Comparison of ENCODE assay signal across 9 mouse cellular contexts in genomic region chr16:8470132-8470531, GRCm38 (mm10). TPM values are rescaled to one million over a fixed set of nuclear protein-coding genes. Genes with fewer than 3 reads are reported as not detected.
A peak's percentile ranks its signal among the peaks of the same experiment; 100 is the strongest.
DNase-seq lines count a peak whose midpoint lies in the region; ATAC-seq and TF ChIP-seq lines count a peak whose summit lies in the region.
"Had no signal": no experiment of that assay in that cellular context is flagged by ENCODE, and none has a peak within 500 bp of the region (broad histone marks: within the 10 kb centered on the region; RNA-seq: fewer than 3 reads in every experiment).

No protein-coding gene starts in this region.

- no peak for DNase-seq in heart, adult 8-10 months (ENCODE audit: low spot score)
- no peak for DNase-seq in midbrain, embryonic 11.5 days (ENCODE audit: low spot score, missing footprints)
- no peak for DNase-seq in adipocyte (ENCODE audit: low spot score)
- no peak for DNase-seq in urinary bladder, postnatal 25 days (ENCODE audit: low spot score)
- DNase-seq in cerebellum, adult 2 months: no peak

- H3K9ac ChIP-seq in heart, embryonic 14.5 days (ENCODE audit: low read length): peak overlapping the region; percentile 88
- H3K9ac ChIP-seq in hindbrain, embryonic 13.5 days: no peak overlapping the region
- H3K9ac ChIP-seq in midbrain, embryonic 11.5 days (ENCODE audit: low read length): no peak overlapping the region

- H3K9me3 ChIP-seq in heart, embryonic 14.5 days (ENCODE audit: control insufficient read depth, low read length): no peaks in the 10 kb centered on the region
- H3K9me3 ChIP-seq in hindbrain, embryonic 13.5 days: no peaks in the 10 kb centered on the region
- H3K9me3 ChIP-seq in midbrain, embryonic 11.5 days (ENCODE audit: control insufficient read depth, low read length): no peaks in the 10 kb centered on the region

- peaks cover 7% of the 10 kb centered on the region; the same call in 1 of the 2 replicates for H3K36me3 ChIP-seq in heart, embryonic 14.5 days (ENCODE audit: control insufficient read depth, insufficient read depth, low read length)
- H3K36me3 ChIP-seq in hindbrain, embryonic 13.5 days: peaks cover 3% of the 10 kb centered on the region; the same call in 1 of the 2 replicates
- H3K36me3 ChIP-seq in midbrain, embryonic 11.5 days (ENCODE audit: control insufficient read depth, insufficient read depth, low read length): no peaks in the 10 kb centered on the region

- H3K4me2 ChIP-seq in heart, embryonic 14.5 days (ENCODE audit: low read length): peak overlapping the region; percentile 75
- peak overlapping the region; percentile 85 for H3K4me2 ChIP-seq in hindbrain, embryonic 13.5 days
- H3K4me2 ChIP-seq in midbrain, embryonic 11.5 days: peak overlapping the region; percentile 77

- H3K4me1 ChIP-seq in heart, embryonic 14.5 days (ENCODE audit: control insufficient read depth in 2 of 2, insufficient read depth in 2 of 2, low read length in 2 of 2): peaks cover 2 to 4% of the 10 kb centered on the region in 2 experiments; a peak in 2 of 4 replicates
- peaks cover 11% of the 10 kb centered on the region for H3K4me1 ChIP-seq in hindbrain, embryonic 13.5 days (replicated peaks)
- peaks cover 3% of the 10 kb centered on the region; the same call in 1 of the 2 replicates for H3K4me1 ChIP-seq in midbrain, embryonic 11.5 days (ENCODE audit: control insufficient read depth, insufficient read depth, low read length)
- H3K4me1 ChIP-seq in cerebellum, adult 2 months (ENCODE audit: control insufficient read depth, insufficient read depth, low read length): no peaks in the 10 kb centered on the region

- peak overlapping the region; percentile 82 to 91 for H3K4me3 ChIP-seq in heart, embryonic 14.5 days (ENCODE audit: control insufficient read depth in 1 of 2, insufficient read depth in 1 of 2, low read depth in 1 of 2, low read length in 2 of 2)
- peak overlapping the region; percentile 81 for H3K4me3 ChIP-seq in hindbrain, embryonic 13.5 days
- no peak overlapping the region for H3K4me3 ChIP-seq in midbrain, embryonic 11.5 days (ENCODE audit: low read depth, low read length)
- no peak overlapping the region for H3K4me3 ChIP-seq in cerebellum, adult 2 months (replicated peaks; ENCODE audit: insufficient read depth, low read depth, low read length)

- TF ChIP-seq CTCF in cerebellum, adult 2 months (IDR thresholded peaks at IDR 0.05; ENCODE audit: borderline replicate concordance, insufficient read depth, low read depth, low read length): no peak

- H3K27me3 ChIP-seq in heart, embryonic 14.5 days (ENCODE audit: control insufficient read depth, insufficient read depth, low read length): no peaks in the 10 kb centered on the region
- peaks cover 7% of the 10 kb centered on the region; the same call in 1 of the 2 replicates for H3K27me3 ChIP-seq in hindbrain, embryonic 13.5 days
- H3K27me3 ChIP-seq in midbrain, embryonic 11.5 days (ENCODE audit: control insufficient read depth, insufficient read depth, low read length): no peaks in the 10 kb centered on the region
- H3K27me3 ChIP-seq in cerebellum, adult 2 months (ENCODE audit: control insufficient read depth, insufficient read depth, low read length): no peaks in the 10 kb centered on the region; the same call in 1 of the 2 replicates

- ATAC-seq in heart, embryonic 14.5 days (ENCODE audit: insufficient number of reproducible peaks, insufficient read depth, low FRiP score, low read depth): no peak
- peak; percentile 16 for ATAC-seq in activated CD4-positive, CD25-positive, alpha-beta regulatory T cell, adult 4 months
- ATAC-seq in hindbrain, embryonic 13.5 days (ENCODE audit: low FRiP score): peak; percentile 83
- peak; percentile 60 for ATAC-seq in midbrain, embryonic 11.5 days (ENCODE audit: low FRiP score)

- WGBS in heart, embryonic 14.5 days: 74% methylated on average over 2 of the region's 2 CpGs
- 79% methylated on average over 2 of the region's 2 CpGs for WGBS in hindbrain, embryonic 13.5 days
- WGBS in midbrain, embryonic 11.5 days: 83% methylated on average over 2 of the region's 2 CpGs
- 91% methylated on average over 2 of the region's 2 CpGs for WGBS in cerebellum, adult 2 months

- no peak for TF ChIP-seq POLR2A in cerebellum, adult 2 months (IDR thresholded peaks at IDR 0.05; ENCODE audit: borderline replicate concordance, insufficient read depth, low read length)

- no peak overlapping the region for H3K27ac ChIP-seq in heart, embryonic 14.5 days (replicated peaks in 1 of 2; ENCODE audit: control insufficient read depth in 1 of 2, insufficient read depth in 1 of 2, low read depth in 2 of 2, low read length in 2 of 2)
- no peak overlapping the region for H3K27ac ChIP-seq in hindbrain, embryonic 13.5 days
- H3K27ac ChIP-seq in midbrain, embryonic 11.5 days (ENCODE audit: low read depth, low read length): no peak overlapping the region
- H3K27ac ChIP-seq in cerebellum, adult 2 months (ENCODE audit: insufficient read depth, low read length): no peak overlapping the region

RNA-seq across cellular contexts. Expression of gene Mettl22, which starts 0.5 kb away (rescaled TPM):
- 41.8 and 45.3 TPM in 2 replicates for polyA plus RNA-seq in heart, embryonic 14.5 days (2014; fragmentation: Nextera tagmentation; extraction: Ambion mirVana)
- 10 to 100 TPM; 30.7 to 41.3 (median 34.9) TPM for total RNA-seq in heart, adult 8-10 months (2022)
- 10 to 100 TPM; 16.4 to 32.0 TPM for polyA plus RNA-seq in activated CD4-positive, CD25-positive, alpha-beta regulatory T cell, adult 4 months (2017; shearing (Covaris generic))
- polyA plus RNA-seq in hindbrain, embryonic 13.5 days (2015; fragmentation: Nextera tagmentation; extraction: Ambion mirVana): 34.6 and 34.8 TPM in 2 replicates
- 17.6 and 24.3 TPM in 2 replicates for polyA plus RNA-seq in midbrain, embryonic 11.5 days (2014; fragmentation: Nextera tagmentation; extraction: Ambion mirVana)
- polyA plus RNA-seq in cerebellum, adult 2 months (2012; rRNA removed): 73.8 and 76.6 TPM in 2 replicates

RNA-seq across cellular contexts. Expression of gene Abat, which starts 43.1 kb away (rescaled TPM):
- polyA plus RNA-seq in heart, embryonic 14.5 days (2014; fragmentation: Nextera tagmentation; extraction: Ambion mirVana): 27.6 and 30.3 TPM in 2 replicates
- 10 to 100 TPM in 3 of 4 experiments, 1 to 10 TPM in 1; 9.1 to 18.3 (median 14.6) TPM for total RNA-seq in heart, adult 8-10 months (2022)
- 1 to 10 TPM; 1.3 TPM for polyA plus RNA-seq in activated CD4-positive, CD25-positive, alpha-beta regulatory T cell, adult 4 months (2017; shearing (Covaris generic))
- polyA plus RNA-seq in hindbrain, embryonic 13.5 days (2015; fragmentation: Nextera tagmentation; extraction: Ambion mirVana): 81.1 and 88.3 TPM in 2 replicates
- polyA plus RNA-seq in midbrain, embryonic 11.5 days (2014; fragmentation: Nextera tagmentation; extraction: Ambion mirVana): 18.1 and 19.6 TPM in 2 replicates
- polyA plus RNA-seq in cerebellum, adult 2 months (2012; rRNA removed): 248 and 252 TPM in 2 replicates

RNA-seq across cellular contexts. Expression of gene Tmem114, which starts 45.2 kb away (rescaled TPM):
- not detected in 2 replicates for polyA plus RNA-seq in heart, embryonic 14.5 days (2014; fragmentation: Nextera tagmentation; extraction: Ambion mirVana)
- not detected for total RNA-seq in heart, adult 8-10 months (2022)
- polyA plus RNA-seq in activated CD4-positive, CD25-positive, alpha-beta regulatory T cell, adult 4 months (2017; shearing (Covaris generic)): not detected
- polyA plus RNA-seq in hindbrain, embryonic 13.5 days (2015; fragmentation: Nextera tagmentation; extraction: Ambion mirVana): 0.23 and 0.45 TPM in 2 replicates
- not detected in 2 replicates for polyA plus RNA-seq in midbrain, embryonic 11.5 days (2014; fragmentation: Nextera tagmentation; extraction: Ambion mirVana)
- 1.5 and 1.8 TPM in 2 replicates for polyA plus RNA-seq in cerebellum, adult 2 months (2012; rRNA removed)
- polyA plus RNA-seq: large intestine, adult 2 months had no signal

Comparison
In these comparisons a context has a peak if more than half of its experiments do, and no peak if none do; other contexts are left out.
1. H3K4me3 ChIP-seq: peak in heart, embryonic 14.5 days (2 of 2) and hindbrain, embryonic 13.5 days (single experiment); none in midbrain, embryonic 11.5 days (single experiment) and cerebellum, adult 2 months (single experiment).
2. Peak in every context shown above with its lines, with median percentiles within 50 percentile points of each other: H3K4me2 ChIP-seq.